Mouse (Mus musculus): Measurements from ENCODE around the gene Pcnx. TPM values are rescaled to one million over a fixed set of nuclear protein-coding genes. Genes with fewer than 3 reads are reported as not detected.
A peak's percentile ranks its signal among the peaks of the same experiment; 100 is the strongest.

Pcnx gene
- polyA plus RNA-seq, 1 experiment: 39.1 TPM

GRCm38 (mm10) chr12:81862351-81862802, 2.6 kb downstream of the Pcnx start:
- TF ChIP-seq CTCF (IDR thresholded peaks at IDR 0.05; ENCODE audit: borderline replicate concordance, insufficient read depth, low read length): no peak
- no peak for TF ChIP-seq POLR2A (IDR thresholded peaks at IDR 0.05; ENCODE audit: low read depth, low read length)

DNA sequence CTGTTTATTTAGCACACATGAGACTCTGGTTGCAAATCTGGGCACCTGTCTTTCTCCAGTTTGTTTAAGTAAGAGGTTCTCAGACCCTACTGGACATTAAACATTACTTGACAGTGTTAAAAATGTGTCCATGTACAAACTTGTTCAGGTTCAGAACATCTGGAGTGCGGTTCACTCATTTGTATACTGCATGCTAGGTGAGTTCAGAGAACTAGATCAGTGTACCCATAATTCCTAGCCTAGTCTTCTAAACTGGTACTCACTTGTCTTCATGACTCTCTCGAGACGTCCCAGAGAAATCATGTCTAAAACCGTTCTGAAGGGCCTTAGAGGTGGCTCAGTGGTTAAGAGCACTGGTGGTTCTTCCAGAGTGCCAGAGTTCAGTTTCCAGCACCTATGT, 4.1 kb downstream of the Pcnx start:
- TF ChIP-seq CTCF (IDR thresholded peaks at IDR 0.05; ENCODE audit: borderline replicate concordance, insufficient read depth, low read length) (no peak), POLR2A (IDR thresholded peaks at IDR 0.05; ENCODE audit: low read depth, low read length) (no peak)
- H3K4me1 ChIP-seq (ENCODE audit: control insufficient read depth, insufficient read depth, low read length): peaks cover 10% of the 10 kb centered on the region
- no peak overlapping the region for H3K27ac ChIP-seq (ENCODE audit: insufficient read depth, low read length)
- no peak overlapping the region for H3K4me3 ChIP-seq (ENCODE audit: insufficient read depth, low read length)

More at GRCm38 (mm10) chr12:81862351-81862802, 2.6 kb downstream of the Pcnx start:
- Histone ChIP-seq H3K4me3 (ENCODE audit: insufficient read depth, low read length) (peak overlapping the region; percentile 90; the same call in 1 of the 2 replicates), H3K4me1 (ENCODE audit: control insufficient read depth, insufficient read depth, low read length) (peaks cover 14% of the 10 kb centered on the region), H3K27ac (ENCODE audit: insufficient read depth, low read length) (no peak overlapping the region)

- no peak for TF ChIP-seq POLR2A (IDR thresholded peaks at IDR 0.05; ENCODE audit: low read depth, low read length)
- TF ChIP-seq CTCF (IDR thresholded peaks at IDR 0.05; ENCODE audit: borderline replicate concordance, insufficient read depth, low read length): no peak
- no peak overlapping the region for H3K4me3 ChIP-seq (ENCODE audit: insufficient read depth, low read length)
- H3K4me1 ChIP-seq (ENCODE audit: control insufficient read depth, insufficient read depth, low read length): peaks cover 10% of the 10 kb centered on the region
- no peak overlapping the region for H3K27ac ChIP-seq (ENCODE audit: insufficient read depth, low read length)
Observed at GRCm38 (mm10) chr12:81865183-81865582, 5.4 kb downstream of the Pcnx start.

- H3K4me1 ChIP-seq (ENCODE audit: control insufficient read depth, insufficient read depth, low read length): peaks cover 4% of the 10 kb centered on the region
- TF ChIP-seq CTCF (IDR thresholded peaks at IDR 0.05; ENCODE audit: borderline replicate concordance, insufficient read depth, low read length) (no peak), POLR2A (IDR thresholded peaks at IDR 0.05; ENCODE audit: low read depth, low read length) (no peak)
- H3K4me3 ChIP-seq (ENCODE audit: insufficient read depth, low read length): no peak overlapping the region
- no peak overlapping the region for H3K27ac ChIP-seq (ENCODE audit: insufficient read depth, low read length)
Observed at GRCm38 (mm10) chr12:81867316-81867715, 7.5 kb downstream of the Pcnx start.

DNA sequence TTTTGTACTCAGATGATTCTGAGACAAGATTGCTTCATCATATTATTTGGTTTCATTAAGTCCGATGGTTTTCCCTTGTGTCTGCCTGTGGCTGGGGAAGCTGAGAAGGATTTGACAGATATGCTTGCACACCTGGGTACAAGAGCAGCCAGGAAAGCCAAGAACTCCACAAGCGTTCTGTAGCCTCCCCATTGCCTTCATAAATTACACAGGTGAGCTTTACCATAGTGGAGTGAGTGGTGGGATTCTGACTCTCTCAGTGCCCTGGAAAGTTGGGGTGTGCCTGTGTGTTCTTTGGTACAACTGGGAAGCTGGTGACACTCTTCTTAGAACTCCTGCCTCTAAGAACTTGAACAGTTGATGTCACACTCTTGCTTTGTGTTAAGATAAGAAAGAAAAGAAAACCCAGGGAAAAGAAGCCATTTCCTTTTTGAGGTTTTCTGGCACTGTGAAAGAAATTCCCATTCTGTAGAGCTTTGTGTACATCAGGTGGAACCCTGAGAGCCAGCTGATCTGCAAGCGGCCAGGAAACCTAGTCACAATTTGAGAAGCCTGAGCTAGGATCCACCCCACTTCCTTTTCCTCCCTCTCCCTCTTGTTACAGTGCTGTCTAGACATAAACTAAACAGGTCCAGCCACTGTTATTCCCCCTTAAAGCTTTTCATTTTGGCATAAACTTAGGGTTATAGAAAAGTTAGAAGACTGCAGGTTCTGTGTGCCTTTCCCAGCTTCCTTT, 9.6 kb downstream of the Pcnx start:
- Histone ChIP-seq H3K27ac (ENCODE audit: insufficient read depth, low read length) (no peak overlapping the region), H3K4me3 (ENCODE audit: insufficient read depth, low read length) (no peak overlapping the region), H3K4me1 (ENCODE audit: control insufficient read depth, insufficient read depth, low read length) (no peaks in the 10 kb centered on the region)
- no peak for TF ChIP-seq POLR2A (IDR thresholded peaks at IDR 0.05; ENCODE audit: low read depth, low read length)
- TF ChIP-seq CTCF (IDR thresholded peaks at IDR 0.05; ENCODE audit: borderline replicate concordance, insufficient read depth, low read length): no peak

DNA sequence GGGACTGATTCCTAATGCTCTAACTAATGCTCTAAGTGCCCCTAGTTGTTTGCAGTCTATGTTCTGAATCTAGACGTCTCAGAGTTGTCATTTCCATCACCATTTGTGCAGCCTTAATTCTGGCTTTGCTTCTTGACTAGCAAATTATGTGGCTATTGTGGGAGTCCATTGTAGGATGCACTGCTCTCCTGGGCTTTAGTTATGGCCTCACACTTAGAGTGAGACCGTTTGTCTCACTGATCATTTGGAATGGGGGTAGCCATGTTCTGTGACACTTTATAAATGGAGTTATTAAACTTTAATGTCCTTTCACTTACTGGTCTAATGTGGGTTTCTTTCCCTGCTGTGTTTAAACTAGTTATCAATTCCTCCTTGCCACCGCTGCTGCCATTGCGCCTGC, 13.5 kb downstream of the Pcnx start:
- H3K4me1 ChIP-seq (ENCODE audit: control insufficient read depth, insufficient read depth, low read length): no peaks in the 10 kb centered on the region
- TF ChIP-seq CTCF (IDR thresholded peaks at IDR 0.05; ENCODE audit: borderline replicate concordance, insufficient read depth, low read length) (no peak), POLR2A (IDR thresholded peaks at IDR 0.05; ENCODE audit: low read depth, low read length) (no peak)
- no peak overlapping the region for H3K27ac ChIP-seq (ENCODE audit: insufficient read depth, low read length)
- no peak overlapping the region for H3K4me3 ChIP-seq (ENCODE audit: insufficient read depth, low read length)

DNA sequence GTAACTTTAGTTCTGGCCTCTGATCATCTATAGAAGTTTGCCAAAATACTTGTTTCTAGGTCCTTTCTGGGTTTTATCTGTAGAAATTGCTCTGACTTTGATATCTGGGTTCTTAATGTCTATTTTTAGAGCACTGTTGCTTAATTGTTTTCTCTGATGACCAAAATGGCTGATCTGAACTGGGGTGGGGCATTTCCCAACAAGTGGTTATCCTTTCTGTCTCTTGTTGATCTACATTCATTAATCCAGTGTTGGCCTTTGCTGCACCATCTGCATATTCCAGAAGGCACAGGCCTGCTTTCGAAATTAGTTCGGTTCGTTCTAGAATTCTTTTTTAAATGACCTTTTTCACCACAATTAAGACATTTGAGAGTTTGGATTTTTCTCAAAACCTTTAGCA, 20.3 kb downstream of the Pcnx start:
- H3K27ac ChIP-seq (ENCODE audit: insufficient read depth, low read length): no peak overlapping the region
- no peak overlapping the region for H3K4me3 ChIP-seq (ENCODE audit: insufficient read depth, low read length)
- TF ChIP-seq CTCF (IDR thresholded peaks at IDR 0.05; ENCODE audit: borderline replicate concordance, insufficient read depth, low read length): no peak
- TF ChIP-seq POLR2A (IDR thresholded peaks at IDR 0.05; ENCODE audit: low read depth, low read length): no peak
- no peaks in the 10 kb centered on the region for H3K4me1 ChIP-seq (ENCODE audit: control insufficient read depth, insufficient read depth, low read length)

DNA sequence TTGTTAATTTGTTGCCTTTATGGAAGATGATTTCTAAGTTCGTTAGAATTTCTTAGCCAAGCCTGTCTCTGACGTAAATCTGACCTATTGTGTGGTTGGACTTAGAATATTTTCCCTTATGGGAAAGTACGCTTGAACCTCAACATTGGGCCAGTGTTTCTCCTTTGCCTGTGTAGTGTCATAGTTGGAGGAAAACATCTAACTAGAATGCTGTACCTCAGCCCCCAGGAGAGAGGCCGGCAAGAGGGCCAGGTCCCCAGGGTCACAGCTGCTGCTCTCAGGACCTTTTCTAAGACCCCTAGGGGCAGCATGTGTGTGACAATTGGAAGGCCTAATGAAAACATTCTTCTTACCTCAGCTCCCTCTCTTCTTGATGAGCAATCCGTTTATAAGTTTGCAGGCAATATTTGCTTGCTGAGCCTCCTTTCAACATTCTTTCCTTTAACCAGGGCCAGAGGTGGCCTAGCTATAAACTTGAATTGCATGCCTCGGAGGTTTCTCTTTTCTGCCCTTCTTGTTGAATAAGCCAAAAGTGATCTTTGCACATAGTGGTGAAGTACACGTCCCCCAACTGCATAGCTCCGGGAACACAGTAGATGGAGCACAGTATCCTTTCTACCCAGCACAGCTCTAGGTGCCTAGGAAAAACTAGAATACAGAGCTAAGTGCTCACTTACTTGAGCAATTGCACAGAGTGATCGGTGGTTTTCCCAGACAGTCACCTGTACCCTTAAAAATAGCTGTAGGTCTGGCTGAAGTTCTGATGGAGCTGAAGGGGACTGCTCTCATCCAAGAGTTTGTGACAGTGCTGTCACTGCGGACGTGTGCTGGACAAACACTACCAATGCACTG, 23.7 kb downstream of the Pcnx start:
- Histone ChIP-seq H3K4me3 (ENCODE audit: insufficient read depth, low read length) (no peak overlapping the region), H3K27ac (ENCODE audit: insufficient read depth, low read length) (no peak overlapping the region), H3K4me1 (ENCODE audit: control insufficient read depth, insufficient read depth, low read length) (no peaks in the 10 kb centered on the region)
- TF ChIP-seq POLR2A (IDR thresholded peaks at IDR 0.05; ENCODE audit: low read depth, low read length) (no peak), CTCF (IDR thresholded peaks at IDR 0.05; ENCODE audit: borderline replicate concordance, insufficient read depth, low read length) (no peak)

DNA sequence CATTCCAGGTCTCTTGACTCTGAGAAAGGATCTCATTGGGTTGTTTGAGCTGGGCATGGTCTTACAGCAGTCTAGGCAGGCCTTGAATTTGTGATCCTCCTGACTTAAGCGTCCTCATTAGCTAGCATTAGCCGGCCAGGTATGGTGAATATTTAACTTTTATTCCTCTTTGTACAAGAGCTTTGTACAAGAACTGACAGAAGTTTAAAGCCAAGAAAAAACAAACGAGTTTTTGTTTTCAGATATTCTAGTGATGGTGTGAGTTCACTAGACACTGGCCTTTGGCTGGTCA, 24.2 kb downstream of the Pcnx start:
- no peak for TF ChIP-seq POLR2A (IDR thresholded peaks at IDR 0.05; ENCODE audit: low read depth, low read length)
- no peak for TF ChIP-seq CTCF (IDR thresholded peaks at IDR 0.05; ENCODE audit: borderline replicate concordance, insufficient read depth, low read length)
- no peak overlapping the region for H3K4me3 ChIP-seq (ENCODE audit: insufficient read depth, low read length)
- no peak overlapping the region for H3K27ac ChIP-seq (ENCODE audit: insufficient read depth, low read length)
- no peaks in the 10 kb centered on the region for H3K4me1 ChIP-seq (ENCODE audit: control insufficient read depth, insufficient read depth, low read length)

DNA sequence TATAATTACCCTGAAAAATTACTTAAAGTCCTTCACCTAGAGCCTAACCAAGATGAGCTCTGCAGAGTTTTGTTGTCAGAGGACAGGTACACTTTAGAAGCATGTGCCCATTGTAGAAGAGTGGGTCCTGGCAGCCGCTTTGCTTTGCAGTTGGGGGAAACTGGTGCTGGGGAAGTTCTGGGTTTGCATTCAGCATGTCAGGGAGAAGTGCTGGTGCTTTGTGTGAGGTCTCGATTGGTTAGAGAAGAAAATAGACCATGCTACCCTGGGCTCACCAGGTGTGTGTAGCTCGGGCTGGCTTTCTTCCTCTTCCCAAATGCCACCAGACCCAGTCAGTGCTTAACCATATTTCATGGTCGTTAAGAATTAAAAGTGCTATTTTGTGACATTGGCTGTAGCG, 25.2 kb downstream of the Pcnx start:
- no peaks in the 10 kb centered on the region for H3K4me1 ChIP-seq (ENCODE audit: control insufficient read depth, insufficient read depth, low read length)
- no peak overlapping the region for H3K4me3 ChIP-seq (ENCODE audit: insufficient read depth, low read length)
- TF ChIP-seq CTCF (IDR thresholded peaks at IDR 0.05; ENCODE audit: borderline replicate concordance, insufficient read depth, low read length): no peak
- TF ChIP-seq POLR2A (IDR thresholded peaks at IDR 0.05; ENCODE audit: low read depth, low read length): no peak
- H3K27ac ChIP-seq (ENCODE audit: insufficient read depth, low read length): no peak overlapping the region
